Mouse (Mus musculus): ENCODE measurements at regions not wholly inside any gene's neighbourhood (a gene's known extent, or its start where the extent isn't known, plus 50 kb on each side); places are given as distances from the start of the nearest gene placed in this dataset.
A peak's percentile ranks its signal among the peaks of the same experiment; 100 is the strongest.

- DNase-seq = no peak
Measured at GRCm38 (mm10) chr1:73299978-73300688, 284.4 kb upstream of the Tnp1 start.

- DNase-seq = no peak
Measured at GRCm38 (mm10) chr1:73285342-73285741, 269.6 kb upstream of the Tnp1 start.

GRCm38 (mm10) chr1:73274480-73274879 lies 258.8 kb upstream of the Tnp1 start:
- DNase-seq = peak; percentile 45 to 51

GRCm38 (mm10) chr1:73270787-73271391 lies 255.2 kb upstream of the Tnp1 start:
- DNase-seq = no peak

GRCm38 (mm10) chr1:73269051-73269755 lies 253.5 kb upstream of the Tnp1 start:
- no peak for DNase-seq

DNA sequence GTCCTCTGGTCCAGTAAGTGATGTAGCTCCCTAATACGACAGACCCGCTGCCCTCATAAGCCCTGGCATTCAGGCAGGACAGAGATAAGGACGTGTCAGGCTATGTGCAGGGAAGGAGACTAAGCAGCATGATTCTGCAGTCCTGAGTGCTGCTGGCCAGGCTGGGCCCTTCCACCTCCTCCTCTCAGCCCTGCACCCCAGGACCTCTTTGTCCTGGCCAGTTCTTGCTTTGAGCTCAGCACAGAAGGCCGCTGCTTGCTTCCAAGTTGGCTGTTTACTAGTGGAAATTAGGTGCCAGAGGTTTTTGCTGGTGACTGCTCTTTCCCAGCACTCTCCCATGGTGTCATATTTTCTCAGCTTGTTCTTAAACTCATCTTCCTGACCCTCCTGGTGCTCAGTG lies 249.3 kb upstream of the Tnp1 start:
- peak; percentile 29 to 35 for DNase-seq

GRCm38 (mm10) chr1:73264245-73264644 lies 248.5 kb upstream of the Tnp1 start:
- DNase-seq = no peak

DNA sequence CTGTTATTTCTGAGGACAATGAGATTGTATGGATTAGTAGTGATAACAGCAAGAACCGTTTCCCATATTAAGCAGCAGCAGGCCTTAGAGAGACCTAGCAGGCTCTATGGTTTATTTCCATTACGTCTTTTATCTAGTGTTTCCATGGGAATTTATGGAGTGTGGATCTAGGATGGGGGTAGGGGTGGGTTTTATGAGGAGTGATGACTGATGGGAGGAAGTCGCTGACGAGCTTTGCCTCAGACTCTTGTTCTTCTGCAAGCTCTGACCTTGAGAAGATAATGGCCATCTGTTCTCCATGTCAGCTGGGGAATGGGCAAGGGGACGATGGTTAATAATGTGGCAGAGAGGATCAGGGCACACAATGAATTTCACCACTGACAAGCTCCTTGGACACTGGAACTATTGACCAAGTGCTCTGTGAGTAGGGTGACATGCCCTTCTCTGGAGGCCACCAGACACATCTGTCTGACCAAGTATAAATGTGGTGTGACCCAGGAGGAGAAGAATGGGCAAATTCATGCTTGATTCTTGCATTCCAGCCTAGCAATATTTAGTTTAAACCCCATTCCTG lies 243.9 kb upstream of the Tnp1 start:
- DNase-seq = no peak

DNA sequence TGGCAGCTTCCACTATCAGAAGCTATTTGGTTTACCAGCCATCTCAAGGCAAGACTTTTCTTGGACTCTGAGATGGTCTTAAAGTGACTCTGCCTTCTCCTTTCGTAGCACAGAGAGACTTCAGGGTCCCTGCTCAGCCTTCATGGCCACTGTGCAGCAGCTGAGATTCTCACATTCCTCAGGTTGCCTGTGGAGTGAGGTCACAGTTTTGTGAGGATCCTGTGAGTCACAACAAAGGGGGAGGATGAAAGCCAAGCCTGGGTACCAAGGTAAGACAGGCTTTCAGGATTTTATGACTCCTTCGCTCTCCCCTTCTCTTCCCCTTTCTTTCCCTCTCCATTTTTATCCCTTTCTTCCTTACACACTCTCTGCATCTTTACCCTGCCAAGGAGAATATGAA lies 241.6 kb upstream of the Tnp1 start:
- DNase-seq = no peak

GRCm38 (mm10) chr1:73251911-73252356 lies 236.2 kb upstream of the Tnp1 start:
- DNase-seq = no peak

DNA sequence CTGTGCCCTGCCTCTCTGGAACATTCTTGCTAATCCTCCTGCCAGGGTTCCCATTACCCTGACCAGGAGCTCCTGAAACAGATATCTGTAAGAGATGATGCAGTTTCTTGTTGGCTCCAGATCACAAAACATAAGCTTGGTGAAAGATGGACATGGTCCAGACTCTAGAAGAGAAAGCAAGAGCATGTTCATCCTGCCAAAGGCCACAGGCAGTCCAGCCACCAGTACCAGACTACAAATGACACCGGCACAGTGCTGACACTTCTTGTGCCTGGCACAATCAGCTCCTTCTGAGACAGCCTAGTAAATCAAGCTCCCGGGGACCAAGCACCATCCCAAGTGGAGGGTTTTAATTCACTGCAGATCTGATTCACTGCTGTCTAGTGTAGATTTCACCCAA lies 228.3 kb upstream of the Tnp1 start:
- DNase-seq = no peak

DNA sequence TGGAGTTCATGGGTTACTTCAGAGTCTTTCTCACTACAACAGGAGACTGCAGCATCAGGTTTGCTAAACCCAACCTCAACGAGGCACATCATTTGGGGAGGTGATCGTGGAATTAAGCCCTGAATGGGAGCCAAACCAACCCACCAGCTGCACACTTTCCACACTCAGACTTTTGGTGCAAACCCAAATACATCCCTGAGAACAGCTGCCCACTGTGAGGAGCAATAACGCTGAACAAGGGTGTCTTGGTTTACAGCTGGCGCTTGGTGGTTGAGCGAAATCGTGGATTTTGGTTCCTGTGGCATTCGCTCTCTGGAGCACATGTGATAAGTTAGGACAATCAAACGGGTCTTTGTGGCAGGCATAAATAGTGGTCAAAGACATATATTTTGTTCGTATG lies 226.6 kb upstream of the Tnp1 start:
- DNase-seq = no peak

DNA sequence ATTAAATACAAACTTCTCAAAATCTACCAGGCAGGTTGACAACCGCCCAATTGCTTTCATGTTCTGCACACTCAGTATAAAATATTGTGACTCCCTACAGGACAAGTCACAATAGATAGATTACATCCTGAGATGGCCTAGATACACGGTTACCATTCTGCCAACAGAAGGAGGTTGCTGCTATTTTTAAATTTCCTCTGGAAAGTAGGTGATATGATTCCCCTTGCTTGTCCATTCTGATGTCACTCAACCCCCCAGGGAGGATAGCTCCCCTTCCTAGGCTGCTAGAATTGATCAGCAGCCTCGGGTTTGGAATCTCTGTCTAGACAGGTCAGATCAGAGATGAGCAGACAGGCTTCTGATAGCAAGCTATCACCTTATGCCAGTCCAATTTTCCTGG lies 221.2 kb upstream of the Tnp1 start:
- DNase-seq = peak; percentile 35 to 51

DNA sequence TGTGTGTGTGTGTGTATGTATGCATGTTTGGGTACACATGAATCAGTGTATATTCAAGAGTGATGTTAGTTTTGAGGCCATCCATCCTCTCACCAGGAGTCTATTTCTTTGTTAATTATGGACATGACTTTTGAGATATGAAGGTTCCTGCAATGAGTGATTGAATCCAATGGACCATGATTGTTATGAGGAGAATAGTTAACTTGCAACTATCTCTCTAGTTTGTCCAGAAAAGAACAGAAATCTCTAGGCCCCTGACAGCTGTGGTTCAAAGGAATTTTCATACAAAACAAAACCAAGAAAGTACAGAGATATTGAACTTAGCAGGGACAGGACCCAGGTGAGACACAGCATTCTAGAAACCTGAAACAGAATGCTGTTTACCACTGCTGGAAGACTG lies 217.9 kb upstream of the Tnp1 start:
- DNase-seq = no peak

DNA sequence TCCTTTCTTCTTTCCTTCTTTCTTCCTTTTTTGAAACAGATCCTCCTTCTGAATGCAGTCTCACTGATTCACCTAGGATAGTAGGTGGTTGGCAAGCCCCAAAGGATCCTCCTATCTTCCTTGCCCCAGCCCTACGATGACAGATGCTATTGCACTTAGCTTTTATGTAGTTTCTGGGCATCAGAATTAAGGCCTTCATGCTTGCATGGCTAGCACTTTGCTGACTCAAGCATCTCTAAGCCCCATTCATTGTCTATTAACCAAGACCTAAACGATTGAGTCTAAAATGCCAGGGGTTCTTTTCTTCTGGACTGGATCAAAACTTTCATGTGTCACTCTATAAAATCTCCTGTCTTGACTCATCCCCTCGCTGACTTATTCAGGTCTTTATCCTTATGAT lies 217.3 kb upstream of the Tnp1 start:
- no peak for DNase-seq

DNA sequence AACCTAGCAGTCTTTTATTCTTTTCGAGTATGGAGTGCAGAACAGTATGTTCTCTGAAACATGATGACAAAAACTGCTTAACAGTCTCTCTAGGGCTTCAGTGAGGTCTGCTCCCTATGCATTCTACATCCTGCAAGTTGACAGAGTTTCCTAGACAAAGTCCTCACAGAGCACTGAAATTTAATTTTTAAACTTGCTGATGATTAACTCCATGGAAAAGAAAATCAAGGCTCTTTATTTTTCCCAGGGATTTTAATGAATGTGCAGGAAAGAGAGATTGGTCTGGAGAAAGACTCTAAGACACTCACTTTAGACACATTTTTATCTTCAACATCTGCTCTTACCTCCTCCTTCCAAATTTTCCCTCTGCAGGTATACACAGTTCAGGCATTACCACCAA lies 214.9 kb upstream of the Tnp1 start:
- DNase-seq = no peak

- no peak for DNase-seq
Measured at GRCm38 (mm10) chr1:73227246-73227645, 211.5 kb upstream of the Tnp1 start.

DNA sequence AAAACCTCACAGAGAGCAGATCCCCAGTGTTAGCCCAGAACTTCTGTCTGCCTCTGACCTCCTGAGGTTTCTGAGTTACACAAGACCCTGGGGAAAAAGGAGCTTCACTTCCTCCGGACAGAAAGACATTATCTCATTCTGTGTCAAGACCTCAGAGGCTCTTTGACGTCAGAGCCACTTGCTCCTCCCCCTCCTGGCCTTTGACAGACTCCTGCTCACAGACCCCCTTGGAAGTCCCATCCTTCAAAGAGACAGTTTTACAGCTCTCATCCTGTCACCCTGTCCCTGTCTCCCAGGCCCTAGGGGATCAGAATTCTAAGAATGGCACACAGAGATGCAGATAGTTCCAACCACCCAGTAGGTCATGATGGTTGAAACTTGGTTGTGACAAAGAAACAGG lies 206.2 kb upstream of the Tnp1 start:
- DNase-seq = no peak

DNA sequence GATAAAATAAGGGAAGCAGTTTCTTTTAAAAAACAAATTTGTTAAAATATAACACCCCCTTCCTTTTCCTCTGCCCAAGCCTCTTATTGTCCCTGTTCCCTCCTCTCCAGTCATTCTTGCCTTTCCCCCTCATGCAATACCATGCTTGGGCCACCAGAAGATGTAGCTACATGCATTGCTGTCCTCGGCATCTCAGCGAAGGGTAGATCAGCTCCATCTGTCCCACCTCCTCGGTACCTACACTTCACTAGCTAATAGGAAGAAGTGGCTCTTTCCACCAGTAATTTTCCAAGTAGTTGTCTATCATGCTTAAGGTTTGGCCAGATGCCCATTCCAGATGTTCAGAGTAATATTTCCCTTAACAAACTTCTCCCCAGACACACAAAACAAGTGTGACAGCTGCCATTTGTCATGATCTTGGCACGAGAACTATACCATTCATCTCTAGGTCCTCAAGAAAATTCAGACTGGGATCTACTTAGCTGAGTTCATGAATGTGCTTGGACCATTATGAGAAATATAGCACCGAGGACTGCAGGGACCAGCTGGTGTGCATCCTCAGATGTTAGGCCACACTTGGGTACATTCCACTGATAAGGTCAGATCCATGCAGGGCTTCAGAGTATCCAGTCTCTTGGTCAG lies 198.7 kb upstream of the Tnp1 start:
- no peak for DNase-seq

- no peak for DNase-seq
Measured at GRCm38 (mm10) chr1:73207421-73207820, 191.7 kb upstream of the Tnp1 start.

DNA sequence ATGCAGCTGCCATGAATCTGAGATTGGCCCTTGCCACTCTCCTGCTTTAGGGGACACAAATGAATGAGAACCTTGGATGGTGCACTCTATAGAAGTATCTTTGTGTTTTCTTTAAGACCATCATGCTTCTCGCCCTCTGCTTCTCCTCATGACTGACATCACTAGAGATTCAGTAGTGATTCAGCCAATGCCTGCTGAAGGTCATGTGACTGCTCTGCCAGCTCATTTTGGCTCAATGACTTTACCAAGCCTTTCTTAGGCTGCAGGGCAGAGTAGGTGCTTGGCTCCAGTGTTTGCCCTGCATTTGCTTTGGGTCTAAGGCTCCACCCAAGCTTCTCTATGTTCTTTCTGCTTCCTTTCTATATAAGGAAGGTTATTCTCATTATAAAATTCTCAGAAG lies 190.1 kb upstream of the Tnp1 start:
- no peak for DNase-seq

- no peak for DNase-seq
Measured at GRCm38 (mm10) chr1:73200112-73200511, 184.4 kb upstream of the Tnp1 start.

GRCm38 (mm10) chr1:73190832-73191231 lies 175.1 kb upstream of the Tnp1 start:
- no peak for DNase-seq

Measured in cerebellum, adult 18-20 months (tissue).